Mouse (Mus musculus): Measurements from ENCODE around the gene Ech1. TPM values are rescaled to one million over a fixed set of nuclear protein-coding genes. Genes with fewer than 3 reads are reported as not detected.

Gene Ech1
- polyA plus RNA-seq, 2 experiments: 62.4 to 92.5 TPM

GRCm38 (mm10) chr7:28836936-28837335 is 11.9 kb downstream of the Ech1 start:
- no peak overlapping the region for H3K27ac ChIP-seq
- no peak overlapping the region for H3K4me3 ChIP-seq (ENCODE audit: insufficient read depth in 1 of 2, low read depth in 2 of 2, low read length in 2 of 2)
- H3K4me1 ChIP-seq (replicated peaks; ENCODE audit: control insufficient read depth in 2 of 2, insufficient read depth in 2 of 2, low read length in 1 of 2): peaks cover 0 to 6% of the 10 kb centered on the region in 2 experiments; a peak in 3 of 4 replicates
- no peak overlapping the region for H3K4me2 ChIP-seq (ENCODE audit: low read depth)
- DNase-seq (ENCODE audit: low read depth in 3 of 3, low spot score in 3 of 3) (no peak), ATAC-seq (ENCODE audit: insufficient read depth) (no peak)
- TF ChIP-seq CTCF (IDR thresholded peaks at IDR 0.05; ENCODE audit: low read depth) (no peak), EP300 (IDR thresholded peaks at IDR 0.05; ENCODE audit: low read depth) (no peak)
- no peaks in the 10 kb centered on the region for H3K36me3 ChIP-seq (replicated peaks; ENCODE audit: control insufficient read depth, insufficient read depth, low read depth)
- 68% methylated on average over 5 of the region's 5 CpGs for WGBS (ENCODE audit: insufficient replicate concordance)
- no peaks in the 10 kb centered on the region for H3K9me3 ChIP-seq (ENCODE audit: control insufficient read depth, low read length)
- H3K27me3 ChIP-seq (ENCODE audit: control insufficient read depth, insufficient read depth, low read length): no peaks in the 10 kb centered on the region
- no peak overlapping the region for H3K9ac ChIP-seq (replicated peaks)

- H3K9me3 ChIP-seq (ENCODE audit: control insufficient read depth, low read length): no peaks in the 10 kb centered on the region
- H3K4me1 ChIP-seq (replicated peaks; ENCODE audit: control insufficient read depth in 2 of 2, insufficient read depth in 2 of 2, low read length in 1 of 2): peaks cover 0 to 1% of the 10 kb centered on the region in 2 experiments; a peak in 2 of 4 replicates
- TF ChIP-seq EP300 (IDR thresholded peaks at IDR 0.05; ENCODE audit: low read depth) (no peak), CTCF (IDR thresholded peaks at IDR 0.05; ENCODE audit: low read depth) (no peak)
- H3K4me2 ChIP-seq (ENCODE audit: low read depth): no peak overlapping the region
- H3K4me3 ChIP-seq (ENCODE audit: insufficient read depth in 1 of 2, low read depth in 2 of 2, low read length in 2 of 2): no peak overlapping the region
- no peak for DNase-seq (ENCODE audit: low read depth in 3 of 3, low spot score in 3 of 3)
- H3K27ac ChIP-seq: no peak overlapping the region
- 66% methylated on average over 9 of the region's 9 CpGs for WGBS (ENCODE audit: insufficient replicate concordance)
- H3K9ac ChIP-seq (replicated peaks): no peak overlapping the region
- H3K27me3 ChIP-seq (ENCODE audit: control insufficient read depth, insufficient read depth, low read length): no peaks in the 10 kb centered on the region
- H3K36me3 ChIP-seq (replicated peaks; ENCODE audit: control insufficient read depth, insufficient read depth, low read depth): no peaks in the 10 kb centered on the region
- ATAC-seq (ENCODE audit: insufficient read depth): no peak
Observed at GRCm38 (mm10) chr7:28838331-28838730, 13.3 kb downstream of the Ech1 start.

GRCm38 (mm10) chr7:28847273-28847672 is 22.3 kb downstream of the Ech1 start:
- Histone ChIP-seq H3K27ac (no peak overlapping the region), H3K9ac (replicated peaks) (no peak overlapping the region), H3K4me3 (ENCODE audit: insufficient read depth in 1 of 2, low read depth in 2 of 2, low read length in 2 of 2) (no peak overlapping the region), H3K9me3 (ENCODE audit: control insufficient read depth, low read length) (no peaks in the 10 kb centered on the region), H3K36me3 (replicated peaks; ENCODE audit: control insufficient read depth, insufficient read depth, low read depth) (no peaks in the 10 kb centered on the region), H3K4me1 (replicated peaks; ENCODE audit: control insufficient read depth in 2 of 2, insufficient read depth in 2 of 2, low read length in 1 of 2) (no peaks in the 10 kb centered on the region), H3K27me3 (ENCODE audit: control insufficient read depth, insufficient read depth, low read length) (no peaks in the 10 kb centered on the region), H3K4me2 (ENCODE audit: low read depth) (no peak overlapping the region)
- TF ChIP-seq CTCF (IDR thresholded peaks at IDR 0.05; ENCODE audit: low read depth) (no peak), EP300 (IDR thresholded peaks at IDR 0.05; ENCODE audit: low read depth) (no peak)
- 61% methylated on average over 1 of the region's 1 CpGs for WGBS (ENCODE audit: insufficient replicate concordance)
- no peak for ATAC-seq (ENCODE audit: insufficient read depth)
- DNase-seq (ENCODE audit: low read depth in 3 of 3, low spot score in 3 of 3): no peak

- Histone ChIP-seq H3K4me3 (ENCODE audit: insufficient read depth in 1 of 2, low read depth in 2 of 2, low read length in 2 of 2) (no peak overlapping the region), H3K27ac (no peak overlapping the region), H3K4me2 (ENCODE audit: low read depth) (no peak overlapping the region), H3K9me3 (ENCODE audit: control insufficient read depth, low read length) (no peaks in the 10 kb centered on the region), H3K9ac (replicated peaks) (no peak overlapping the region), H3K4me1 (replicated peaks; ENCODE audit: control insufficient read depth in 2 of 2, insufficient read depth in 2 of 2, low read length in 1 of 2) (no peaks in the 10 kb centered on the region), H3K27me3 (ENCODE audit: control insufficient read depth, insufficient read depth, low read length) (no peaks in the 10 kb centered on the region), H3K36me3 (replicated peaks; ENCODE audit: control insufficient read depth, insufficient read depth, low read depth) (no peaks in the 10 kb centered on the region)
- 33% methylated on average over 1 of the region's 1 CpGs for WGBS (ENCODE audit: insufficient replicate concordance)
- ATAC-seq (ENCODE audit: insufficient read depth): no peak
- TF ChIP-seq EP300 (IDR thresholded peaks at IDR 0.05; ENCODE audit: low read depth) (no peak), CTCF (IDR thresholded peaks at IDR 0.05; ENCODE audit: low read depth) (no peak)
- DNase-seq (ENCODE audit: low read depth in 3 of 3, low spot score in 3 of 3): no peak
Observed at GRCm38 (mm10) chr7:28849700-28850236, 24.8 kb downstream of the Ech1 start.

- H3K4me2 ChIP-seq (ENCODE audit: low read depth): no peak overlapping the region
- H3K4me3 ChIP-seq (ENCODE audit: insufficient read depth in 1 of 2, low read depth in 2 of 2, low read length in 2 of 2): no peak overlapping the region
- no peak overlapping the region for H3K27ac ChIP-seq
- no peaks in the 10 kb centered on the region for H3K4me1 ChIP-seq (replicated peaks; ENCODE audit: control insufficient read depth in 2 of 2, insufficient read depth in 2 of 2, low read length in 1 of 2)
- no peaks in the 10 kb centered on the region for H3K27me3 ChIP-seq (ENCODE audit: control insufficient read depth, insufficient read depth, low read length)
- H3K36me3 ChIP-seq (replicated peaks; ENCODE audit: control insufficient read depth, insufficient read depth, low read depth): no peaks in the 10 kb centered on the region
- DNase-seq (ENCODE audit: low read depth in 3 of 3, low spot score in 3 of 3) (no peak), ATAC-seq (ENCODE audit: insufficient read depth) (no peak)
- WGBS (ENCODE audit: insufficient replicate concordance): 48% methylated on average over 4 of the region's 4 CpGs
- TF ChIP-seq CTCF (IDR thresholded peaks at IDR 0.05; ENCODE audit: low read depth) (no peak), EP300 (IDR thresholded peaks at IDR 0.05; ENCODE audit: low read depth) (no peak)
- no peak overlapping the region for H3K9ac ChIP-seq (replicated peaks)
- no peaks in the 10 kb centered on the region for H3K9me3 ChIP-seq (ENCODE audit: control insufficient read depth, low read length)
Observed at GRCm38 (mm10) chr7:28850642-28851041, 25.6 kb downstream of the Ech1 start.
